Mouse (Mus musculus) lung, postnatal 25 days (tissue): Measurements from ENCODE around the gene Has3.
A peak's percentile ranks its signal among the peaks of the same experiment; 100 is the strongest.
"Not testable (repeated sequence)": the region's sequence is repeated elsewhere in the genome, so short reads cannot be mapped to it uniquely, and the experiment has no call there.

ENCODE experiments used
- DNase-seq: peaks from one replicate; pipeline ENCODE4 v3.0.0; 2022; ENCODE audit warnings: low spot score

Has3 gene

DNA sequence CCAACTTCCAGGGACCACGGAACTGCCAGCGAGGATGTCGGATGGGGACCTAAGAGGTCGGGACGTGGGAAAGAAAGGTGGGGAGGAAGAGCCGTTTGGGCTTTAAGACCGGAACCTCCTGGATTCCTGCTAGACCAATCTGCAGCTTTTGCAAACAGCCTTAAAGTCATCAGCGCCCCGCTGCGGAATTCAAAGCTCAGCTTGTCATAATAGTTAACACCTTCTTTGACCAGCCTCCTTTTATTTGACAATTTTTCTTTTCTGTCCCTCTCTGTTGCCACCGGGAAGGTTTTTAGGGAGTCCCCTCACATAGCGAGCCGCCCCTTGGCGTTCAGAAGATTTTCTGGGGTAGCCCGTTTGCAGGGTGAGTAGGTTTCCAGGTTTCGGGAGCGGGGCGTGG, at the start of gene Has3:
TSS of gene Has3 (plus strand) at position 192 of the 400 bp plus-strand sequence.
- no peak for DNase-seq

DNA sequence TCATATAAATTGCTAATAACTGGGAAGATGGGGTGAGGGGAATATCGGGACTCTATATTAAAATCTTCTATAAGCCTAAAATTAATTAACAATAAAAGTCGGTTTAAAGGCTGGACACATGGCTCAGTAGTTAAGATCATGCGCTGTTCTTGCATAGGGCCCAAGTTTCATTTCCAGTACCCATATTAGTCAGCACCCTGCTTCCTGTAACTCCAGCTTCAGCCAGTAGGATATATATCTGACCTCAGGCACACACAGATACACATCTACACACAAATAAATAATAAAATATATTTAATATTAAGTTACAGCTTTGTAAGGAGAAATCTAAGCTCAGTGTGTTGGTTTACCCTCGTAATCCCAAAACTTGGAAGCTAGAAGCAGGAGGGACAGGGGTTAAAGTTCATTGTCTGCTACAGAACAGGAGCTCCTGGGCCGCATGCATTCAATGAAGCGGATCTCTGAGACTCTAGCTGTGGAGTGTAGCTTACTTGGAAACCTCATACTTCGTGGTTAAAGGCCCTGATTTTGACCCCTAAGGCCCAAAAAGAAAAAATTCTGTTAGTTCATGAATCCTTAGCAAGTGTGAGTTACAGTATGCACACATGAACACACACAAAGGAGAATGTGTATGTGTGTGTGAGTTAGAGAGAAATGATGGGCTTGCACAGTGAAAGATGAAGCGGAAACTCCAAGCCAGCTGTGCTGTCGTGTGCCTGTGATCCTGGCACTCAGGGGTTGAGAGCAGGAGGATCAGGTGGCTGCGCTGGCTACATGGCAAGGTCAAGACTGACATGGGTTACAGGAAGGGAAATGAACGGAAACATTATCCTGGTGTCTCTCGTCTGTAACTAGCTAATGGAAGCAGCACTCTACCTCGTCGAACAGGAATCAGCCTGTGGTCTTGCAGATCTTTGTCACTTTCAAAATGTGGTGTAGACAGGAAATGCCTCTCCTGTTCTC, 49.2 kb upstream of the Has3 start:
- DNase-seq: no peak

DNA sequence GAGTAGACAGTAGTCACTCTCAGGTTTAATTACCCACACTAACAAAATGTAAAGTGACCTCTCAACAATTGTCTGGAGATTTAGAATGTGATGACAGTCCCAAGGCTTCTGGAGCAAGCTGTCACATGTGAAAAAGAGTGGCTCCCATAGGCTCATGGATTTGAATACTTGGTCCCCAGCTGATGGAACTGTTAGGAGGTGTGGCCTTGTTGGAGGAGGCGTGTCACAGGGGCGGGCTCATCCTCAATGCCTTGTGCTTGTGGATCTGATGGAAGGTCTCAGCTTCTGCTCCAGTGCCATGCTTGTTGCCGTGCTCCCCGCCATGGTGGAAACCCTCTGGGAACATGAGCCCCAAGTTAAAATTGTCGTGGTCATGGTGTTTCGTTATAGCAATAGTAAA, 41.1 kb upstream of the Has3 start:
- no peak for DNase-seq

DNA sequence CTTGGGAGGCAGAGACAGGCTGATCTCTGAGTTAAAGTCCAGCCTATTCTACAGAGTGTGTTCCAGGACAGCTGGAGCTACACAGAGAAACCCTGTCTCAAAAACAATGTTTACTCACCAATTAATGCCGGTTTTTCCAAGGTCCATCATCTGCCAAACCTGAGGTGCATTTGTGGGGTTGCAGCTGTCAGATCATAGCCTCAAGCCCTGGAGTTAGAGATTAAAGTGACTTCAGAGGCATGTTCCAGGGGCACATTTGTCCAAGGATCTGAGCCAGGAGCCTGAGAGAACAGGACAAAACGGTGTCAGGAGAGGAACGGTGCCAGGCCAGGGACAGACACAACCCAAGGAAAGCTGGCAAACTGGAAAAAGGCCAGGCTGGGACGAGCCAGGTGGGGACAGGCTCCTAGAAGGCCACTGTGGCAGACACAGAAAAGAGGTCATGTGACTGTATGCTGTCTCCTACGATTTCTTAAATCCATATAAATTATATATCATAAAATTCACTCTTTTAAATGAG, 40.5 kb upstream of the Has3 start:
- DNase-seq: no peak

DNA sequence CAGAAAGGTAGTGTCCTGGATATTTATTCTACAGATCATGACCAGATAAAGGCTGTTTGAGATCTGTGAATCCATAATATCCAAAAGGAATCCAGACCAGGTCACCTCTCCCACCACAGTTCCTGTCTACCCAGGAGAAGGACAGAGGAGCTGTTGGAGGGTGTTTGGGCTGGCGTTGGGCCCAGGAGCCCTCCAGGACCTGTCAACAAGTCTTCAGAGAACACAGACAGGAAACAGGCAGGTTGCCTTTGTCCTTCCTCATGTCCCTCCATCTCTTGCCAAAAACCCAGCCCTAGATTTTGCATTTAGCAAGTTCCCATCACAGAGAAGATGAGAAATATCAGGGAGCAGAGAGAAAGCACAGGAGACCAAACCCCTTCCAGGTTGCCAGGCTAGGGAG, 35.1 kb upstream of the Has3 start:
- DNase-seq: no peak

DNA sequence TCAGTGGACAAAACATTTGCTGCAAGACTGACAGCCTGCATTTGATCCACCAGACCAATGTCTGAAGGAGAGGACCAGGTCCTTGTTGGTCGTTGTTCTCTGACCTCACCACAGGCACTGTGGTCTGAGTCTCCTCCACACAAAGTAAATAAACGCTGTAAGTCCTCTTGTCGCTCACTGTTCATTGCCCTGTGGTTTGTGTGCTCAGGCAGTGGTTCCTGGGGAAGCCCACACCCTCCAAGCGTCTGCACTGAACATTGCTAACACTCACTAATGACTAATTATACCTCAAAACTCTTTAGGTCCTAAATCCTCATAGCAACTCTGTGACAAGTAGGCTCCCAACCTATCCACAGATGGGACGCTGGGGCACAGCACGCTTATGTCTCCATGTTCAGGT, 33.5 kb upstream of the Has3 start:
- DNase-seq: no peak

DNA sequence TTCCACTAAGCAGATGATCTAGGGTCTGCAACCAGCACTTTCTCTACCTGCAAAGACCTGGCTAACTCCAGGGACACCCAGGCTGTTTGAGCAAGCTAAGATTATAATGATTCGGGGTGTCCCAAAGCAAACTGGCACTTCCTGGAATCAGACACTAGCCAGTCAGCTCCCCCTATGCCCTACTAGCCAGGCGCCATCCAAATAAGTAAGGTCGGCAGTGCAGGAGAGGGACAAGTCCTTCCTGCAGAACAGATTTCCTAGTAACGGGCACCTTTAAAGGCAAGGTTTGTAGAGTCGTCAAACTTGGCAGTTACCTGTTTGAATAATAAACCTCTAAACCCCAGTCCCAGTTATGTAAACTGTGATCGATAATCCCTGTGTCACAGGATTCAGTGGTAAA, 31.2 kb upstream of the Has3 start:
- DNase-seq: no peak

DNA sequence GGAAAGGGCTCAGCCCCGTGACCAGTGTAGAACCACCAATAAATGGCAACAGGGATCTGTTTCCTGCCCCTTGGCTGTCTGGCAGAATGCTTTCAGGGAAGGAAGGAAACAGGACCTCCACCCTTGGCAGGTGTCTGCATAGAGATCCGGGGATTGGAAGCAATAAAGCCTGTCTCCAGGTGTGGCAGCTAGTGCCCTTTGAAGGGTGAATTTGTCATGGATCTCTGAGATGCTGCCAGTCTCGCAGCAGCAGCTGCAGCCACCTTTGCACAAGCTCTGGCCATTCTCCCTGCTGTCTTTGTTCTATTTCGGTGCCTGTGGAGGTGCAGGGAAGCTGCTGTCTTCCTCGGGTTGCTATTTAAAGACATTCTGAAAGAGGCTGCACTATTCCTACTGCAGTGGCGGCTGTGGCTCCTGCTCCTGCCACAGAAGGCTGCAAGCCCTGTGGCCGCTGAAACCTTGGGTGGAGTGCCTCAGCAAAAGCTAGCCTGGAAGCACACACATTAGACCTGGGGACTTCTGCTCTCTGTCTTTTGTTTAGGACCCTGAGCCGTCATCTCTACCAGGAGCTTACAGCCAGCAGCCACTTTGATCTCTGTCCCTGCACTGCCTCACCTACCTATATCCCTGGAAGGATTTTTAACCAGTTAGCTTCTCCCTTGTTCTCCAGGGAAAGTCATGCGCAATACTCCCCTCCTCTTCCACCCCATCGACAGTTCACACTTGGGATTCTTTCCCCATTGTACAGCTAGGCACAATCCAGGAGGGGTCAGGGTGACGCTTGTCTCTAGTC, 30.6 kb upstream of the Has3 start:
- DNase-seq: no peak

DNA sequence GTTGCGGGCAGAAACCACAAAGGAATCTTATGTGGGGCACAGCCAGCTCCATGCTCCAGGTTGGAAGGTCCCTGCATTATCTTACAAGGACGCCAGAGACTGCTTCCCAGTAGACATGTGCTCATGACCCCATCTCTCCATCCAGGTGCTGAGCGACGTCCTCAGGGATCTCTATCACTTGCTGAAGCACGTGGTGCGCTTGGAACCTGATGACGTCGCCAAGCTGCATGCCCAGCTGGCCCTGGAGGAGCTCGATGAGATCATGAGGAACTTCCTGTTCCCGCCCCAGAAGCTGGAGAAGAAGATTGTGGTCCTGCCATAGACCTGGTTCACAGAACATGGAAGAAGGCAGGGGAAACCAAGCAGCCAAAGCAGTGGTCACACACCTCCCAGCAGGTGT, 20.0 kb upstream of the Has3 start:
- DNase-seq: no peak

DNA sequence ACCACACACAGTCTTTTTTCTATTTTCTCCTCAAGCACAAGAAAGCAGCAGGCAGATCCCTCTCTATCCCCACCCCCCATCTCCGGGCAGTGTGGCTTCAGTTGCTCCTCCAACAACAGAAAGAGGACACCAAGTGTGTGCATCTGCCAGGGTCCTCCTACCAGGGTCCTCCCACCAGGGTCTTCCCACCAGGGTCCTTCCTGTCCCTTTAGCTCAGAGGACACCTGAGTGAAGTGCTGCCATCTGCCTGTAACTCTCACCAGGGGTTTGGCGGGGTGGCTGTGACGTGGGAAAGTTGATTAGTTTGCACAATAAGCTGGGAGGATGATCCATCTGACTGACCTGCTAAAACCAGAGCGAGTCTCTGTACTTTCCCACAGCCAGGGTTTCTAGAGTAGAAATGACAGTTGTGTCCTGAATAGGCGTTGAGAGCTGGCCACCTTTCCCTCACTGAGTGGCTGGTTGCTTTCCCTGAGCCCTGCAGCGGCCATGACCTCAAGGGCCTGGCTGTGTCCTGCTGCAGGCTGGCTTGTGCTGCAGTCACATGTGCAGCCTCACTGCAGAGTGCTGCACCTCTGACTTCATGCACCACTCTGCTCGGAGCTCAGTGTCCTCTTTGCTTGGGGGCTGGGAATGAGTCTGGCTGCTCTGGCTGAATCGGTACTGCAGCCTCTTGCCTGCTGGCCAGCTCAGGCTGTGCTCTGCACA, 15.4 kb upstream of the Has3 start:
- DNase-seq: no peak

DNA sequence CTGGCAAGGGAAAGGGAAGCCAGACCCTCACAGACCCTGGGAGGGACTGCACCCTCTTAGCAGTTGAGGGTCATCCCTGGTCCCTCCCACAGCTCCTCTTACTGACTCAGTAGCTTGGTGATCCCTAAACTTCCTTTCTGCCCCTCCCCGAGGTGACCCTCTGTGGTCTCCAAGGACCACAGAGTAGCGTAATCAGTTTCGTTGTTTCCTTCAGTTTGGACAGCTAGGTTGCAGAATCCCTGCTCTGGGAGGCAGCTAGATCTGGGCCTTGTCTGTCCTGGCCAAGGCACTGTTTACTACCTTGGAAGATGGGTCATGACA, 14.8 kb upstream of the Has3 start:
- DNase-seq: no peak

DNA sequence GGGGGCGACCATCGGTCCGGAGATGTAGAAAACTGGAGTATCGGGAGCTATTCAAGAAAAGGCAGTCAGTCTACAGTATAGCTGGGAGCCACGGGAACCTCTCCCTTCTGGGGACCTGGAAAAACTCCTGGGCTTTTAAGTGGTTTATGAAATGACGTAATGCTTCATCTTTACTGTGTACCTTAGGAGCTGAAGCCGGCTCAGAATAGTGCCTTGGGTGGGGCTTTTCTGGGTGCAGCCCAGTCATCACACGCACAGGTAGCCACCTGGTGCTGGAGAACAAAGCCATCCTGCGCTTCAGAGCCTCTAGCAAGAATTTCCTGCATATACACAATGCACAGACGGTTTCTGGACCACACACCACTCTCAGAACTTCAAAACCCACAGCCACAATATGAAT, 7.2 kb upstream of the Has3 start:
- DNase-seq: no peak

DNA sequence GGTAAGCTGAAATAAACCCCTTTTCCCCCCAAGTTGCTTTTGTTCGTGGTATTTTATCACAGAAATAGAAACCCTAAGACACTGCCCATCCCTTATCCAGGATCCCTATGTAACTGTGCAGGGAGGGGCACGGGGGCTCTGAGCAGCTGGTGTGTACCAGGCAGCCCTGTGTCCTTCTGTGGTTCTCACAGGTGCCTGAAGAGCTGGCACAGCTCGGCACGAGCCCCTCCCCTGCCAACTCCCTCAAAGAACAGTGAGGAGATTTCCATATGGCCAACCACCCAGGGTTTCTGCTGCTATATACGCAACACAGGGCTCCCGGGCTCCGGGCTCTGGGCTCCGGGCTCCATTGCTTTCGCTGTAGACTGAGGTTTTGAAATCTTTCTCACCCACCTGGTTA, 4.7 kb upstream of the Has3 start:
- DNase-seq: no peak

DNA sequence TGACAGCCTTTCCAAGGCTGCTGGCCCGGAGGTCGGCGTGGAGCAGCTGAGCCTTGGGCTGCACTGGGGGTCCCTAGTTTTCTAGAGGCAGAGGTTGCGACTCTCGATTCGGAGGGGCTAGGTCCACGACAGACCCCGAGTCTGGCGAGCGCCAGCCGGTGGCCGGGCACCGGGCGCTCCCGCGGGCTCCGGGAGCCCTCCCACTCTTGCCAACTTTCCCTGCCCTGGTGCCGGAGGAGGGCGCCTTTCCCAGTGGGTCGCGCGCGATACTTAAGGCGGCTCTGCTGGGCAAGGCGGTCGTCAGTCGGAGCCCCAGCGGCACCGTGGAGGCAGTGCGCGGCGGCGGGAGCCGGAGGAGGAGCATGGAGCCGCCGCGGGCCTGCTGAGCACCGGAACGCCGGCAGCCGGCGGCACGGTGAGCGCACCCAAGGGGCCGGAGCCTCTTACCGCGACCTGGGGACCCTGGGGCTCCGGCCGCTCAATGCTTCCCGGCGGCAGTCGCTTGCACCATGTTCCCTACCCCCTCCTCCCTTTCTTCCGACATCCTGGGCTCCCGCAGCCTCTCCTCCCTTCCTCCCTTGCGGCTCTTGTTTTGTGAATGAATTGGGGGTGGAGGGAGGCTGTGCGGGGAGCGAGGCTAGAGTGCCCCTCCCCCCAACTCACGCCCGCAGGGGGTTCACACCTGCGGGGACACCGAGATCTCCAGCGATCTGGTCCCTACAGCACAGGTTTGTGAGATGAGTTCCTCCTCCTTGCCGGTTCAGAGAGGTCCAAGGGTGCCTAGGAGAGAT, 690 bp downstream of the Has3 start:
- DNase-seq: peak; percentile 49

DNA sequence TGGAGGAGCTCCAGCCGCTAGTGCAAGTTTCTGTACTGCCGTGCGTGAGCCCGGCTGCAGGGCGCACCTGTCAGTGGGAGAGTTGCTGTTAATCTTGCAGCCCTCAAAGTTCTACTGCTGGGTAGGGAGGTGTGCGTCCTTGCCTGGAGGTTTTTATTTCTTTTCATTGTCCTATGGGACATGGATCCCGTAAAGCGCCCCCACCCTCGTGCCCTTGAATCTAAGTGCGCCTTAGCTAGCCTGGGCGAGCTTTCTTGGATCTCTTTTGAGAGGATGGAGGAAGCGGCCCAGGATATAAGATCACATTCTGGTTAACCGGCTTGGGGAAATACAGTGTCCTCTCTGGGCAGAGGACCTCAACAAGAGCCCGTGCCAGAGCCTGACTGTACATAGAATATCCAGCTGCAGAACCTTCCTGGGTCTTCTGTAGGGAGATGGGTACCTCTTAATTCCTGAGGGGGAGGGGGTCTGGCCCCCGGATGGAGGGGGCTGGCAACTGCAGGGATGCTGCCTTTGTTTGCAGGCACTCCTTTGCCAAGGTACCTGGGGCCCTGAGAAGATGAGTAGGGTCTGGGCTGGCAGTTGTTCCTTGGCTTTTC, 1.4 kb downstream of the Has3 start:
- no peak for DNase-seq

DNA sequence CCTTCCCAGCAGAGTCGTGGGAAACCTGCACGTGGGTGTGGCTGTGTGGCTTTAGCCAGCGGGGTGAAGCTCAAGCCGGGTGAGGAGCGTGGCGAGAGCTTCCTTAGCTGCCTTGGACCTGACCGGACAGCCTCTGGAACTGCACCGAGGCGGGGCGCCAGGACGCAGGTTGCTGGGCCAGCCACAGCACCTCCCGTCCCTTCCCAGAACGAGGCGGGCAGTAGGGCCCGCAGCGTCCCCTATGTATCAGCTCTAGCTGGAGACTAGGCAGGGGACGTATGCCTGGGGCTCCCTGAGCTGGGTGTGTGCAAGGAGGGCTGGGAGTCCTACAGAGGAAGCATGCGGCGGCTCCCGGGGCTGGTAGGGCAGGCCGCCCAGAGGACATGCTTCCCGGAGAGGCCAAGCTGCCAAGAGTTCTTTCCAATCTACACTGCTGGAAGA, 1.9 kb downstream of the Has3 start:
- peak; percentile 39 for DNase-seq

DNA sequence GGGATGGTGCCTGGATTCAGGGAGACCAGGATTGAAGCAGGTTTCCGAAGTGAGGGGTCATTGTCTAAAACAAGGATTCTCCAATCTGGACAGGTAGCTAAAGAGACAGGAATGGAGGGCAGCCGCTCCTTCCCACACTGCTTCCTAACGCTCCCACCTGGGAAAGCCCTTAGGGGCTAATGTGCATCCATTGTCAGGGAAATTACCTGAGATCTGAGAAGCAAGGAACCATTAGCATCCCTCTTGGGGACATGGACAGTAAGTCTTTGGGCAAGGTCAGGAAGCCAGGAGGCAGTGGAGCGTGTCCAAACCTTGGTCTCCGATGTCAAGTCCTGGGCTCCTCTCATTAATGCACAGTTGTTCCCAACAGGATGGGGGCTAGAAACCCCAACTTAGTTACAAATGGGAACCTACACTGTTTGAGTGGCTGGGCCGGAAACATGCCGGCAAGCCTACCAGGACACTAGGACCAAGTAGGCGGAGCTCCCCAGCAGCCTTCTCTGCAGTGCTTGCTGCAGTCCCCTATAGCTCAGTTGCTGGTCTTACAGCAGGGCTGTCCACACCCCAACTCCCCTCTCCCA, 2.5 kb downstream of the Has3 start:
- no peak for DNase-seq

DNA sequence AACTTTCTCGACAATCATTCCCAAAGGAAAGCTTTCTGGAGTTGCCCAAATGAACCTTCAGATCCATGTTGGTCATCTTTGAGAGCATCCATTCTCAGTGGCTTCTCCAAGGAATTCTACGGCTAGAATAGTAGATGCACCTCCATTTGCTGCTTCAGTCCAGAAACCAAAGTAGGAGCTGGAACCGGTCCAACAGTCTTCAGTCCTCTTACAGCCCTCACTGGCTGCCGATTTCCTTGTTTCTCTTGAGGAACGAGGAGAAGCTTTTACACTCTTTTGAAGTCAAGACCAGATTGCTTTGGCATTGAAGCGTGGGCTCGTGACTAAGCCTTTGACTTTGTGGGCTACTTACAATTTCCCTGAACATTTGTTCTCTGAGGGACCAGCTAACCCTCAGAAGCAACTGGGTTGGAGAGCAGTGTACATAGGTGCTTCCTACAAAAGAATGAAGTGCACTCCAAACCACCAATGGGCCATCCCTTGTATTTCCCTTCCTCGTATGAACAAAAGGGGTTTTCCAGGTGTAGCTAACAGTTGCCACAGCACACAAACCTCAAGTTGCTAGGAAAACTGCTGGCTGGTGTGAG, 10.2 kb downstream of the Has3 start:
- peak; percentile 45 for DNase-seq

DNA sequence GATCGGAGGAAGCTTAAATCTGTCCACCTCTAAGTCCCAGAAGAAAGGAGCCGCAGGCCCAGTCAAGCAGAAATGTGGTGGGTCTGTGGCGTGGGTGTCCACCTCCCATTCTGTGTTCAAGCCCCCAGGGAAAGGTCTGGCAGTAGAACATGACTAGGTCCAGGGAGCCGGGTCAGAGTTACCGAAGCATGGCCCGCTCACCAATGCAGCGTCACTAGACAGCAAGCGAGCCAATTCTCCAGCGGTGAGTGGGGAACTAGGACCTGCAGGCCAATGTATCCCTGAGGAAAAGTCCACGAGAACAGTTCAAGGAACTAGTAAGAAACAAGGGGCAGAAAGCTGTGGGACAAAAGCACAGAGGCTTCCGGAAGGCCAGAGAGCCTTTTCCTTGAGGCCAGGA, 14.1 kb downstream of the Has3 start:
- DNase-seq: not testable (repeated sequence)

DNA sequence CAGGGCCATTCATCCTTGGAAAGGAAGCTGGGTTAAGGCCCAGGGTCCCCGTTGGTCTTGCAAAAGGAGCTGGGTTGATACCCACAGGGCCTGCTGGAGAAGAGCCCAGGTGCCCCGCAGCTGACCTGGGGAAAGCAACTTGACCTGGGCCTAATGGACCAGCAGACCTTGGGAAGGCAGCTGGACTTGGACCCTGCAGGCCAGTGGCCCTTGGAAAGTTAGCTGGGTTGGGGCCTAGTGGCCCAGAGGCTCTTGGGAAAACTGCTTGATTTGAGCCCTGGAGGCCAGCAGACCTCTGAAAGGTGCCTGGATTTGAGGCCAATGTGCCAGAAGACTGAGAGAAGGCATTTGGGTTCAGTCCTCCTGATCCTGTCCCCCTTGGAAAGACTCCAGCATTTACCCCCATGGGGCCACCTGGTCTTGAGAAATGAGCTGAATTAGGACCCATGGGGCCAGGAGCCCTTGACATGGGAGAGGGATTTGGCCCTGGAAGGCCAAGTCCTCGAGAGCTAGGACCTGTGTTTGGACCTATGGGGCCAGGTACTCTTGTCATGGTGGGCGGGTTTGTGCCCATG, 14.9 kb downstream of the Has3 start:
- DNase-seq: not testable (repeated sequence)
